Mouse (Mus musculus) kidney, adult 2 months (tissue): ENCODE data around the gene Galnt7.

Experiments used
- CTCF ChIP-seq: fragments of 200-500 bp; conservative IDR thresholded peaks from 2 replicates; pipeline ENCODE4 v1.5.1; 2011; ENCODE audit warnings: low read depth, mild to moderate bottlenecking, control low read depth, low read length, moderate library complexity, mixed read lengths; ENCODE audit not compliant: insufficient read depth, insufficient read length
- POLR2A ChIP-seq: fragments of 200-500 bp; IDR thresholded peaks from one replicate; pipeline ENCODE4 v1.6.1; 2011; ENCODE audit warnings: low read depth, low read length, control low read depth

- no peak for TF ChIP-seq POLR2A
- TF ChIP-seq CTCF, result no peak
Measured at GRCm38 (mm10) chr8:57575336-57575735, 77.5 kb downstream of the Galnt7 start.
